Mouse (Mus musculus): Measurements from ENCODE around the gene Tescl. TPM values are rescaled to one million over a fixed set of nuclear protein-coding genes. Genes with fewer than 3 reads are reported as not detected.

The Tescl gene
- polyA plus RNA-seq, 1 experiment from 2014 or later: 0.19 TPM

GRCm38 (mm10) chr7:24371012-24371808 lies 37.5 kb upstream of the Tescl start:
- Histone ChIP-seq H3K4me1 (replicated peaks) (peaks cover 19% of the 10 kb centered on the region), H3K9ac (no peak overlapping the region), H3K36me3 (no peaks in the 10 kb centered on the region), H3K4me2 (no peak overlapping the region), H3K9me3 (no peaks in the 10 kb centered on the region), H3K4me3 (no peak overlapping the region), H3K27me3 (no peaks in the 10 kb centered on the region), H3K27ac (no peak overlapping the region)
- no peak for ATAC-seq (ENCODE audit: low FRiP score)
- 82% methylated on average over 6 of the region's 7 CpGs for WGBS

- Histone ChIP-seq H3K9ac (no peak within 1 kb of the TSS), H3K36me3 (no peaks in the 10 kb centered on the region), H3K4me1 (replicated peaks) (peaks cover 20% of the 10 kb centered on the region), H3K27ac (no peak within 1 kb of the TSS), H3K4me3 (no peak within 1 kb of the TSS), H3K9me3 (no peaks in the 10 kb centered on the region), H3K4me2 (no peak within 1 kb of the TSS), H3K27me3 (no peaks in the 10 kb centered on the region)
- no peak for ATAC-seq (ENCODE audit: low FRiP score)
- WGBS: 44% methylated on average over 23 of the region's 23 CpGs
Observed at GRCm38 (mm10) chr7:24369731-24370541, 36.2 kb upstream of the Tescl start, which contains the start of gene Kcnn4. Gene Kcnn4, plus strand, starts transcription at chr7:24370263.

- no peaks in the 10 kb centered on the region for H3K27me3 ChIP-seq
- H3K9ac ChIP-seq: no peak overlapping the region
- WGBS: 88% methylated on average over 7 of the region's 7 CpGs
Observed at GRCm38 (mm10) chr7:24368946-24369345, 35.2 kb upstream of the Tescl start.

GRCm38 (mm10) chr7:24368226-24368625 lies 34.5 kb upstream of the Tescl start:
- 76% methylated on average over 4 of the region's 4 CpGs for WGBS
- H3K4me1 ChIP-seq (replicated peaks): peaks cover 10% of the 10 kb centered on the region
- H3K4me3 ChIP-seq: no peak overlapping the region
- H3K36me3 ChIP-seq: no peaks in the 10 kb centered on the region
- H3K9me3 ChIP-seq: no peaks in the 10 kb centered on the region
- no peak overlapping the region for H3K4me2 ChIP-seq
- H3K27me3 ChIP-seq: no peaks in the 10 kb centered on the region
- H3K9ac ChIP-seq: no peak overlapping the region
- no peak for ATAC-seq (ENCODE audit: low FRiP score)
- no peak overlapping the region for H3K27ac ChIP-seq

More at GRCm38 (mm10) chr7:24368946-24369345, 35.2 kb upstream of the Tescl start:
- Histone ChIP-seq H3K9me3 (no peaks in the 10 kb centered on the region), H3K4me3 (no peak overlapping the region), H3K36me3 (no peaks in the 10 kb centered on the region), H3K4me1 (replicated peaks) (peaks cover 18% of the 10 kb centered on the region), H3K27ac (no peak overlapping the region), H3K4me2 (no peak overlapping the region)
- ATAC-seq (ENCODE audit: low FRiP score): no peak

- peaks cover 3% of the 10 kb centered on the region; the same call in 1 of the 2 replicates for H3K27me3 ChIP-seq
- no peak overlapping the region for H3K4me2 ChIP-seq
- 76% methylated on average over 14 of the region's 15 CpGs for WGBS
- no peak overlapping the region for H3K4me3 ChIP-seq
- no peak overlapping the region for H3K27ac ChIP-seq
- ATAC-seq (ENCODE audit: low FRiP score): no peak
- H3K9me3 ChIP-seq: no peaks in the 10 kb centered on the region
- no peaks in the 10 kb centered on the region for H3K36me3 ChIP-seq
- H3K4me1 ChIP-seq (replicated peaks): 0 out of 2 replicates have a peak, but pooled peaks cover 2% of the 10 kb centered on the region
- H3K9ac ChIP-seq: no peak overlapping the region
Observed at GRCm38 (mm10) chr7:24366716-24367632, 33.2 kb upstream of the Tescl start.

GRCm38 (mm10) chr7:24365258-24366014 lies 31.7 kb upstream of the Tescl start:
- H3K27me3 ChIP-seq: peaks cover 6% of the 10 kb centered on the region; the same call in 1 of the 2 replicates
- H3K36me3 ChIP-seq: no peaks in the 10 kb centered on the region
- H3K9me3 ChIP-seq: no peaks in the 10 kb centered on the region
- 0 out of 2 replicates have a peak, but pooled peaks cover 2% of the 10 kb centered on the region for H3K4me1 ChIP-seq (replicated peaks)
- WGBS: 85% methylated on average over 5 of the region's 5 CpGs
- no peak overlapping the region for H3K4me2 ChIP-seq
- peak; percentile 55 for ATAC-seq (ENCODE audit: low FRiP score)
- H3K9ac ChIP-seq: peak overlapping the region; percentile 53; the same call in 1 of the 2 replicates
- H3K27ac ChIP-seq: no peak overlapping the region
- H3K4me3 ChIP-seq: no peak overlapping the region

- Histone ChIP-seq H3K27ac (no peak overlapping the region), H3K36me3 (no peaks in the 10 kb centered on the region), H3K9me3 (no peaks in the 10 kb centered on the region), H3K4me2 (no peak overlapping the region), H3K27me3 (peaks cover 6% of the 10 kb centered on the region; the same call in 1 of the 2 replicates), H3K4me1 (replicated peaks) (0 out of 2 replicates have a peak, but pooled peaks cover 2% of the 10 kb centered on the region), H3K9ac (peak overlapping the region; percentile 53; the same call in 1 of the 2 replicates), H3K4me3 (no peak overlapping the region)
- ATAC-seq (ENCODE audit: low FRiP score): peak; percentile 75
- WGBS: 23% methylated on average over 10 of the region's 10 CpGs
Observed at GRCm38 (mm10) chr7:24364827-24365226, 31.1 kb upstream of the Tescl start.

- no peak for ATAC-seq (ENCODE audit: low FRiP score)
- 33% methylated on average over 6 of the region's 7 CpGs for WGBS
- no peak overlapping the region for H3K9ac ChIP-seq
- H3K4me3 ChIP-seq: no peak overlapping the region
- H3K36me3 ChIP-seq: no peaks in the 10 kb centered on the region
- 0 out of 2 replicates have a peak, but pooled peaks cover 2% of the 10 kb centered on the region for H3K4me1 ChIP-seq (replicated peaks)
- no peak overlapping the region for H3K4me2 ChIP-seq
- no peaks in the 10 kb centered on the region for H3K9me3 ChIP-seq
- peaks cover 6% of the 10 kb centered on the region; the same call in 1 of the 2 replicates for H3K27me3 ChIP-seq
- H3K27ac ChIP-seq: no peak overlapping the region
Observed at GRCm38 (mm10) chr7:24363228-24363627, 29.5 kb upstream of the Tescl start.

GRCm38 (mm10) chr7:24361001-24361400 lies 27.3 kb upstream of the Tescl start:
- H3K4me1 ChIP-seq (replicated peaks): 0 out of 2 replicates have a peak, but pooled peaks cover 2% of the 10 kb centered on the region
- WGBS: 71% methylated on average over 4 of the region's 4 CpGs
- no peak overlapping the region for H3K9ac ChIP-seq
- no peak for ATAC-seq (ENCODE audit: low FRiP score)
- H3K4me2 ChIP-seq: no peak overlapping the region
- no peak overlapping the region for H3K4me3 ChIP-seq
- peaks cover 6% of the 10 kb centered on the region; the same call in 1 of the 2 replicates for H3K27me3 ChIP-seq
- no peak overlapping the region for H3K27ac ChIP-seq
- 0 out of 2 replicates have a peak, but pooled peaks cover 4% of the 10 kb centered on the region for H3K9me3 ChIP-seq
- no peaks in the 10 kb centered on the region for H3K36me3 ChIP-seq

- H3K9ac ChIP-seq: no peak overlapping the region
- no peak for ATAC-seq (ENCODE audit: low FRiP score)
- H3K4me2 ChIP-seq: no peak overlapping the region
- H3K4me3 ChIP-seq: no peak overlapping the region
- H3K27ac ChIP-seq: no peak overlapping the region
- H3K27me3 ChIP-seq: peaks cover 9% of the 10 kb centered on the region; the same call in 1 of the 2 replicates
- WGBS: 26% methylated on average over 9 of the region's 9 CpGs
- no peaks in the 10 kb centered on the region for H3K4me1 ChIP-seq (replicated peaks)
- 0 out of 2 replicates have a peak, but pooled peaks cover 4% of the 10 kb centered on the region for H3K9me3 ChIP-seq
- H3K36me3 ChIP-seq: no peaks in the 10 kb centered on the region
Observed at GRCm38 (mm10) chr7:24359269-24359668, 25.5 kb upstream of the Tescl start.

GRCm38 (mm10) chr7:24357899-24358298 lies 24.2 kb upstream of the Tescl start:
- Histone ChIP-seq H3K27ac (no peak overlapping the region), H3K9me3 (0 out of 2 replicates have a peak, but pooled peaks cover 4% of the 10 kb centered on the region), H3K4me2 (no peak overlapping the region), H3K36me3 (no peaks in the 10 kb centered on the region), H3K4me1 (replicated peaks) (no peaks in the 10 kb centered on the region), H3K27me3 (peaks cover 9% of the 10 kb centered on the region; the same call in 1 of the 2 replicates), H3K9ac (no peak overlapping the region), H3K4me3 (no peak overlapping the region)
- no peak for ATAC-seq (ENCODE audit: low FRiP score)
- WGBS: 49% methylated on average over 4 of the region's 4 CpGs
